Mouse (Mus musculus) brain, embryonic 14.5 days (tissue): ENCODE measurements around the gene Vwce.

Experiments used
- CTCF ChIP-seq: fragments of 200-500 bp; IDR thresholded peaks from 2 replicates; pipeline ENCODE4 v1.5.1; 2012; ENCODE audit warnings: inconsistent platforms, mild to moderate bottlenecking, moderate library complexity, borderline replicate concordance; ENCODE audit not compliant: insufficient read depth, insufficient read length; ENCODE audit errors: extremely low read depth
- POLR2A ChIP-seq: fragments of 200-500 bp; IDR thresholded peaks from 2 replicates; pipeline ENCODE4 v1.6.1; 2012; ENCODE audit warnings: mild to moderate bottlenecking, inconsistent platforms, borderline replicate concordance; ENCODE audit not compliant: poor library complexity, insufficient read depth, insufficient read length, severe bottlenecking; ENCODE audit errors: extremely low read depth

DNA sequence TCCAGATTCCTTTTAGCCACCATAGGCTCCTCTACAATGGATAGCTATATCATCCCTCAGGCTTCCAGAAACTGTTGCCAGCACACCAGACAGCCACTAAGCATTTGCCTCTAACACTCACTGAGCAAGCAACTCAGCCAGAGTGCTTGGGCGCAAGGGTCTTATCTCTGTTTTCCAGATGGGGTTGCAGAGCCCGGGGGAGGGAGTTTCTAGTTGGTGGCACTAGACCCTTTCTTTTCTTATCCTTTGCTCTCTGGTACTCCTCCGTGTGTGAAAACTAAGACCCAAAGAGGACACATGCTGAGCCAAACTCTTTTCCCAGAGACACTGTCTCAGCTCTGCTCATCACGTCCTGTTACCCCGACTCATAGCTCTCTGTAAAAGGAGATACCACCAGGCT lies 27.4 kb downstream of the Vwce start:
- no peak for TF ChIP-seq POLR2A
- TF ChIP-seq CTCF = no peak
